Mouse (Mus musculus) forebrain, embryonic 15.5 days (tissue): ENCODE results near the gene Wasl. TPM values are rescaled to one million over a fixed set of nuclear protein-coding genes. Genes with fewer than 3 reads are reported as not detected.

Experiments used
- ATAC-seq: fragments of 200-750 bp; cut with Nextera tagmentation; replicated peaks from 2 replicates; pipeline ENCODE4 v1.8.0; 2017; ENCODE audit warnings: mild to moderate bottlenecking, moderate TSS enrichment, moderate library complexity
- H3K27ac ChIP-seq: fragments of 300-500 bp; sonication (generic); replicated peaks from 2 replicates; pipeline ENCODE4 v1.5.1; 2015; ENCODE audit warnings: mild to moderate bottlenecking, inconsistent platforms
- H3K27me3 ChIP-seq: fragments of 300-500 bp; sonication (generic); 2 replicates; pipeline ENCODE4 v1.6.1; 2015; ENCODE audit warnings: inconsistent platforms
- H3K36me3 ChIP-seq: fragments of 300-500 bp; sonication (generic); 2 replicates; pipeline ENCODE4 v1.6.1; 2015; ENCODE audit warnings: mild to moderate bottlenecking, inconsistent platforms
- H3K4me1 ChIP-seq: fragments of 300-500 bp; sonication (generic); 2 replicates; pipeline ENCODE4 v1.6.1; 2015; ENCODE audit warnings: inconsistent platforms
- H3K4me2 ChIP-seq: fragments of 300-500 bp; sonication (generic); replicated peaks from 2 replicates; pipeline ENCODE4 v1.6.1; 2015; ENCODE audit warnings: mild to moderate bottlenecking, inconsistent platforms
- H3K4me3 ChIP-seq: fragments of 300-500 bp; sonication (generic); 2 replicates; pipeline ENCODE4 v1.5.1; 2015; ENCODE audit warnings: mild to moderate bottlenecking, inconsistent platforms
- H3K9ac ChIP-seq: fragments of 300-500 bp; sonication (generic); replicated peaks from 2 replicates; pipeline ENCODE4 v1.6.1; 2015; ENCODE audit warnings: mild to moderate bottlenecking, inconsistent platforms
- H3K9me3 ChIP-seq: fragments of 300-500 bp; sonication (generic); 2 replicates; pipeline ENCODE4 v1.6.1; 2016; ENCODE audit warnings: inconsistent platforms
- whole genome bisulfite sequencing: fragments of 180-500 bp; shearing (Covaris S2); methylation state at CpG from one replicate; pipeline ENCODE4 v1.1.7; 2015; ENCODE audit warnings: mixed read lengths; 5-methylcytosine and 5-hydroxymethylcytosine counted together
- polyA plus RNA-seq: library from polyadenylated mRNA; unstranded; fragments of >200 nt; fragmentation: Nextera tagmentation; extraction: Ambion mirVana; gene quantifications from 2 replicates; pipeline ENCODE4 v1.2.1, GENCODE M21; 2015

The Wasl gene
- polyA plus RNA-seq, 1 experiment from 2014 or later = 74.1 TPM

DNA sequence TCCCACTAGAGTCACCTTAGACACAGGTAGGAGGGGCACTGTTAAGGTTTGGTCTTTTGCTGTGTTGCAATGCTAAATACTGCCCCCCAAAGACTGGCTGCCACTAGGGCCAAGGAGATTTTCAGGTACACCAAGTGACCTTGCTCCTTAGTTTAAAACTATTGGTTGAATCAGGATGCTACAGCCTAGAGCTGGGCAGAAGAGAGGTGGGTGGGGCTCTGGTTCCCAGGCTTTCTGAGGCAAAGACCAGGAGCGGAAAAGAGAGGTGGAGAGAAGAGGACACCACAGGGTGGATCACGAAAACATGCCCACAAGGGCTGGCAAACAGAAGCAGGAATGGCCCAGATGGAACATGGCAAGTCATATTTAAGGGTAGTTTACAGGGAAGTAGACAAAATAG is 22.6 kb downstream of the Wasl start:
- no peak overlapping the region for H3K27ac ChIP-seq
- no peaks in the 10 kb centered on the region for H3K9me3 ChIP-seq
- H3K4me1 ChIP-seq = no peaks in the 10 kb centered on the region
- no peak overlapping the region for H3K4me2 ChIP-seq
- H3K27me3 ChIP-seq = no peaks in the 10 kb centered on the region
- H3K4me3 ChIP-seq = no peak overlapping the region
- 0 out of 2 replicates have a peak, but pooled peaks cover 2% of the 10 kb centered on the region for H3K36me3 ChIP-seq
- 91% methylated on average over 2 of the region's 2 CpGs for WGBS
- ATAC-seq = no peak
- H3K9ac ChIP-seq = no peak overlapping the region

DNA sequence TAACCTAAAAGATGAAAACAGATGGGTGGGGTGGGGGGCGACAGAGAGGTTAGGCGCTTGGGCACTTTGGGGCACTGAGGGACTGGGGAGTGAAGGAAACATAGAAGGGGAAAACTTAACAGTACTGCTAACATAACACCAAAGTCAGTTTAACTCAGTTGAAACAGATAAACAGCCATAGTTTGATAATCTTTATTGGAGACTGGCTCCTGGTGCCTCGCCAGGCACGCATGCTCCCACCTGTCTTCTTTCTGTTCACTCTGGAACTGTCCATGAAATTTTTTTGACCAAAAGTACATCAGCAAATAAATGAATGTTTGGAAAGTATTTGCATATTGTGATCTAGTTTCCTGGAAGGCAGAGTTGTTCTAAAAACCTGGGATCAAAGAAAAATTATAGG is 23.5 kb downstream of the Wasl start:
- ATAC-seq = no peak
- no peak overlapping the region for H3K27ac ChIP-seq
- 96% methylated on average over 4 of the region's 4 CpGs for WGBS
- no peaks in the 10 kb centered on the region for H3K27me3 ChIP-seq
- no peak overlapping the region for H3K4me2 ChIP-seq
- H3K9ac ChIP-seq = no peak overlapping the region
- H3K9me3 ChIP-seq = no peaks in the 10 kb centered on the region
- no peaks in the 10 kb centered on the region for H3K4me1 ChIP-seq
- H3K4me3 ChIP-seq = no peak overlapping the region
- 0 out of 2 replicates have a peak, but pooled peaks cover 2% of the 10 kb centered on the region for H3K36me3 ChIP-seq

DNA sequence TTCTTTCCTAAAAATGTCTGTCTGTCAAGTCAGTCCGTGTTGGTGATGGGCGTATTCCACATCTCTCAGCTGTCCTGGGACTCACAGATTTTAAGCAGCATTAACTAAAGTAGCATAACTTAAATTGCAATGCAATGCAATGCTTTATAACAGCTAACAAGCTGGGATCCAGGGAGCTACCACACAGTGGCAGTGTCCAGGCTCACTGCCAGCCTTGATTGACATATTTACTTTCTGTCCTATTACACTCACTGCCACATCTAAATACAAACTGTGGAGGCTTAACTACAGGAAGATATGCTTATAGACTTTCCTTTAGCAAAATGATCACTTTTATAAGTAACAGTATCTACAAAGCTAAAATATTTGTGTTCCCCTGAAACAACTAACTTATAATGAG is 29.0 kb downstream of the Wasl start:
- no peak overlapping the region for H3K4me2 ChIP-seq
- H3K4me1 ChIP-seq = no peaks in the 10 kb centered on the region
- H3K9ac ChIP-seq = no peak overlapping the region
- H3K27me3 ChIP-seq = no peaks in the 10 kb centered on the region
- no peak overlapping the region for H3K27ac ChIP-seq
- no peak overlapping the region for H3K4me3 ChIP-seq
- 0 out of 2 replicates have a peak, but pooled peaks cover 5% of the 10 kb centered on the region for H3K36me3 ChIP-seq
- 0 out of 2 replicates have a peak, but pooled peaks have one; percentile 58 for ATAC-seq
- H3K9me3 ChIP-seq = no peaks in the 10 kb centered on the region
- WGBS = 83% methylated on average over 2 of the region's 2 CpGs

DNA sequence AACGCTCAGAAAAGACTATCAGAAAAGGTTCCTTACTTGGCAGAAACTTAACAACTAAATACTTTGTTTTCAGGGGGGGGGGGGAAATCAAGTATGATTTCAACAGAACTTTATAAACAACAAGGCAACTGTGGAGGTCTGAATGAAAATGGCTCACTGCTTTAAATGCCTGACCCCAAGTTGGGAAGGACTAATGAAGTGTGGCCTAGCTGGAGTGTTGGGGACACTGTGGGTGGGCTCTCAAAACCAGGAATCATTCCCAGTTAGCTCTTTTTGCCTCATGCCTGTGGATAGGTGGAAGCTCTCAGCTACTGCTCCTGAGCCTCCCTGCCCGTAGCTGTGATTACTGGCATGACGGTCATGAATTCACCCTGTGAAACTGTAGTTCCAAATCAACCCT is 30.7 kb downstream of the Wasl start:
- Histone ChIP-seq H3K27ac (no peak overlapping the region), H3K4me1 (no peaks in the 10 kb centered on the region), H3K27me3 (no peaks in the 10 kb centered on the region), H3K9ac (no peak overlapping the region), H3K36me3 (0 out of 2 replicates have a peak, but pooled peaks cover 5% of the 10 kb centered on the region), H3K4me3 (no peak overlapping the region), H3K4me2 (no peak overlapping the region), H3K9me3 (no peaks in the 10 kb centered on the region)
- ATAC-seq = no peak
- WGBS = 90% methylated on average over 3 of the region's 3 CpGs

DNA sequence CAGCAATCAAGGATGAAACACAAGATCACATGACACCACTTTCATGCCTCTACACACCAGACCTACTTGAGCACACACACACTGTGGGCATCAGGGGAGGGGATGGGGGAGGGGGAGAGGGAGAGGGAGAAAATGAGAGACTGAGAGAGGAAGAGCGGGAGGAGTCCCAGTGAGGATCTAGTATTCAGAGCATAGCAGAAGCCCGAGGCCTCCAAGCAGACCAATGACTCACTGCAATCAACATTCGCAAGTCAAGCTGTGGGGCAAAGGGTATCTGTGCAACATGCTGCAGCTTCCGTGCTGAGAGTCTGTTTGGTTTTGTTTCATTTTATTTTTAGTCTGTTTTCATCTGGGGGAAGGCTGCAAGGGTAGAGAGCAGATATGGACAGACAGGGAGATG is 32.7 kb downstream of the Wasl start:
- no peak for ATAC-seq
- WGBS = 92% methylated on average over 4 of the region's 4 CpGs
- no peak overlapping the region for H3K27ac ChIP-seq

DNA sequence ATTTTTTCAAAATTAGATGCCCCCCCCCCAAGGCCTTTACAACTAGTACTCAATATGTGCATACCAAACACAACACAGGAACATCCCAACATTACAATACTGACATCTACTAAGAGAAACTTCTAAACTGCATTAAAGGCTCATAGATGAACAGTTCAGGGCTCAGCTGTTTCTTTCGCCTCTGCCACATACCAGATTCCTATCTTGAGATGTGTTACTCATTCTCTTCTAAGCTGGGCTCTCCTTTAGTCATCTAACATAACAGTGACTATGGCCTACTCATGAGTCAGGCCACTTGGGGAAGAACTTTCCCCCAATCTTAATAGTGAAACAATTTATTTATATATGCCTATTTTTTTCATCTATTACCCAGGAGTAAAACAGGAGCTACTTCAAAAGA is 36.3 kb downstream of the Wasl start:
- H3K4me3 ChIP-seq = no peak overlapping the region
- H3K9me3 ChIP-seq = no peaks in the 10 kb centered on the region
- no peaks in the 10 kb centered on the region for H3K4me1 ChIP-seq
- H3K27ac ChIP-seq = no peak overlapping the region
- H3K9ac ChIP-seq = no peak overlapping the region
- no peak for ATAC-seq
- no peak overlapping the region for H3K4me2 ChIP-seq
- WGBS = 87% methylated on average over 1 of the region's 1 CpGs
- H3K36me3 ChIP-seq = peaks cover 9% of the 10 kb centered on the region; the same call in 1 of the 2 replicates
- H3K27me3 ChIP-seq = no peaks in the 10 kb centered on the region

More for the DNA sequence above, 32.7 kb downstream of the Wasl start:
- Histone ChIP-seq H3K4me1 (no peaks in the 10 kb centered on the region), H3K36me3 (0 out of 2 replicates have a peak, but pooled peaks cover 2% of the 10 kb centered on the region), H3K9me3 (no peaks in the 10 kb centered on the region), H3K27me3 (no peaks in the 10 kb centered on the region), H3K4me2 (no peak overlapping the region), H3K4me3 (no peak overlapping the region), H3K9ac (no peak overlapping the region)

DNA sequence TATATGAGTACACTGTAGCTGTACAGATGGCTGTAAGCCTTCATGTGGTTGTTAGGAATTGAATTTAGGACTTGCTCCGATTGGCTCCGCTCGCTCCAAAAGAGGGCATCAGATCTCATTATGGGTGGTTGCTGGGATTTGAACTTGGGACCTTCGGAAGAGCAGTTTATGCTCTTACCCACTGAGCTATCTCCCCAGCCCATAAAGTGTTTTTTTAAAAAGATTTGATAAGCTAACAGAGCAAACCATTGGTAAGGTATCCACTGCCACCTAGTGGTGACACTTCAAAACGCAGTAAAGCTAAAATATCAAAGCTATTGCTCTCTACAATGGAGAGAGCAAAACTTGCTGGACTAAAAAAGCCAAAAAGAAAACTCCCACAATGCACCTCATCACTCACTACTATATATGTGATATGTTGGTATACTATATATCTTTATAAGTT is 37.2 kb downstream of the Wasl start:
- peak; percentile 61 for ATAC-seq
- peaks cover 13% of the 10 kb centered on the region; the same call in 1 of the 2 replicates for H3K36me3 ChIP-seq
- WGBS = 71% methylated on average over 5 of the region's 5 CpGs
- H3K27ac ChIP-seq = no peak overlapping the region
- H3K4me3 ChIP-seq = no peak overlapping the region
- H3K9me3 ChIP-seq = no peaks in the 10 kb centered on the region
- no peaks in the 10 kb centered on the region for H3K27me3 ChIP-seq
- H3K9ac ChIP-seq = no peak overlapping the region
- no peak overlapping the region for H3K4me2 ChIP-seq
- H3K4me1 ChIP-seq = no peaks in the 10 kb centered on the region

DNA sequence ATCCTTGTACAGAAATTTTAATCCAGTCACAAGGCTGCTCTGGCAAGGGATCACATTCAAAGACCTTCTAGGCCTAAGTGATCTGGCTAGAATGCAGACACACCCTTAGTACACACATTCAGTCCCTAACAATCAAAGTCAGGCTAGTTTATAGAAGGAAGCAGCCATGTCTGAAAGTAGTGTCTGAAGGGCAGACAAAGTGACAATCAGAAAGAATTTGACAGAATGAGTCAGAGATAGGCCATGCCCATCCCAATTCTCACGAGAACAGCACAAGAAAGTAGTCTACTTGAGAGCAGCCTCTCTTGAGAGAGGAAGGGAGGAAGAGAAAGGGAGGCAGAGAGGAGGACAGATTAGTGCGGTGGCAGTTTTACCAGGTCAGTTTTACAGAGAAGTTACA is 42.7 kb downstream of the Wasl start:
- H3K27me3 ChIP-seq = no peaks in the 10 kb centered on the region
- H3K27ac ChIP-seq = no peak overlapping the region
- peaks cover 34% of the 10 kb centered on the region for H3K36me3 ChIP-seq
- no peak overlapping the region for H3K9ac ChIP-seq
- ATAC-seq = no peak
- no peaks in the 10 kb centered on the region for H3K9me3 ChIP-seq
- no peak overlapping the region for H3K4me3 ChIP-seq
- no peak overlapping the region for H3K4me2 ChIP-seq
- H3K4me1 ChIP-seq = no peaks in the 10 kb centered on the region
- 82% methylated on average over 2 of the region's 2 CpGs for WGBS

DNA sequence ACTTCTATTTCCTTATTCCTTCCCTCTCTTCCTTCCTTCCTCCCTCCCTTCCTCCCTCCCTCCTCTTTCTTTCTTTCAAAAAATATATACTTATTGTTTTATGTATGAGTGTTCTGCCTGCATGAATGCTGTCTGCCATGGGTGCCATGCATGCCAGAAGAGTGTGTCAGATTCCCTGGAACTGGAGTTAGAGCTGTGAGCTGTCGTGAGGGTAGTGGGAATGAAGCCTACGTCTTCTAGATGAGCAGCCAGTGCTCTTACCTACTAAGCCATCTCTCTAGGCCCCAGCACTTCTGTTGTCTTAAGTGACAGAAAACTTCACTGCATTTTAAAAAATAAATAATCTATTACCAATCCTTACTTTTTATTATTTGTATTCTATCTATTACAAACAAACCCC is 43.9 kb downstream of the Wasl start:
- no peaks in the 10 kb centered on the region for H3K4me1 ChIP-seq
- H3K9me3 ChIP-seq = no peaks in the 10 kb centered on the region
- H3K9ac ChIP-seq = no peak overlapping the region
- peaks cover 39% of the 10 kb centered on the region for H3K36me3 ChIP-seq
- H3K4me3 ChIP-seq = no peak overlapping the region
- 89% methylated on average over 2 of the region's 2 CpGs for WGBS
- H3K27me3 ChIP-seq = no peaks in the 10 kb centered on the region
- no peak overlapping the region for H3K4me2 ChIP-seq
- no peak overlapping the region for H3K27ac ChIP-seq
- no peak for ATAC-seq

DNA sequence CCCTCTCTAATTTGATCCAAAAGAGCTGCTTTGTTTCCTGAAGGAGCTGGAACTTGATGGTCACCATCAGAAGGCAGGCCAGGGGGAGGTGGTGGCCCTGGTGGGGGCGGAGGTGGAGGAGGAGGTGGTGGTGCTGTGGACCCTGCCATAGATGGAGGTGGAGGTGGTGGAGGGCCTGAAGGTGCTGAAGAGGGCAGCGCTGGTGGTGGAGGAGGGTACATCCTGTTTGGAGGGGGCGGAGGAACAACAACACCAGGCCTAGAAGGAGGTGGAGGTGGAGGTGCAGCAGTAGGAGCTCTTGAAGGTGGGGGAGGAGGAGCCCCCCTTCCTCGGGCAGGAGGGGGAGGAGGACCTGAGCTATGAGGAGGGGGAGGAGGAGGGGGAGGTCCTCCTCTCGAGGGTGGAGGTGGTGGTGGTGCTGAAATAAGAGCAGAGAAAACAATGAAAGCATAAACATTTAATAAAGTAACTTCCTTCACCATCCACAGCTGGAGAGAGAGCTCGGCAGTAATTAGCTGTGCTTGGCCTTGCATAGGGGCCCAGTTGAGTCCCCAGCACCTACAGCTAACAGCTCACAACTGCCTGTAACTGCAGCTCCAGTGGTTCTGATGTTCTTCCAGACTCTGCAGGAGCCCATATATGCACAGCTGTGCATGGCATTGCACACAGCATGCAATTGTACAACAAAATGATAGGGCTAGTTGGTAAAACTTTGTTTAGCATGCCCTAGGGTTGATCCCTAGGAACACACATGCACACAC is 45.3 kb downstream of the Wasl start:
- peak; percentile 46 for ATAC-seq
- WGBS = 69% methylated on average over 6 of the region's 6 CpGs
- Histone ChIP-seq H3K4me1 (no peaks in the 10 kb centered on the region), H3K27ac (no peak overlapping the region), H3K9me3 (no peaks in the 10 kb centered on the region), H3K27me3 (no peaks in the 10 kb centered on the region), H3K9ac (no peak overlapping the region), H3K4me2 (no peak overlapping the region), H3K4me3 (no peak overlapping the region), H3K36me3 (peaks cover 43% of the 10 kb centered on the region)

DNA sequence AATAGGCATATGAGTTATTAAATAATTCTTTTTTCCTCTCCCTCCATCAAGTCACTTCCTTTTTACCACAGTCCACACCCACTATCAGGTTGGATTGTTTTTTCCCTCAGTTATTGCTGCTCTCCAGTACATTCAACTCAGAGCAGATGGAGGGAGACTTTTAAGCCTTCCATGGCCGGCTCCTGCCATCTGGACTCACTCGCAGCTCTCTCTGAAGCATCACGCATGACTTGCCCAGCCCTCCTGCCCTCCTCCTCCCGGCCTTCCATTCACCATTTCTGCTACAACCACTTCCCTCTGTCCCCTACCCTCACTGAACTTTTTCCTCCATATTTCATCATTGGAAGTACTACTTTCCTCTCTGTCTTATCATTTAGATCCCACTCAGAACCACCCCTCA is 48.1 kb downstream of the Wasl start:
- H3K36me3 ChIP-seq = peaks cover 46% of the 10 kb centered on the region
- ATAC-seq = no peak
- WGBS = 50% methylated on average over 4 of the region's 4 CpGs

DNA sequence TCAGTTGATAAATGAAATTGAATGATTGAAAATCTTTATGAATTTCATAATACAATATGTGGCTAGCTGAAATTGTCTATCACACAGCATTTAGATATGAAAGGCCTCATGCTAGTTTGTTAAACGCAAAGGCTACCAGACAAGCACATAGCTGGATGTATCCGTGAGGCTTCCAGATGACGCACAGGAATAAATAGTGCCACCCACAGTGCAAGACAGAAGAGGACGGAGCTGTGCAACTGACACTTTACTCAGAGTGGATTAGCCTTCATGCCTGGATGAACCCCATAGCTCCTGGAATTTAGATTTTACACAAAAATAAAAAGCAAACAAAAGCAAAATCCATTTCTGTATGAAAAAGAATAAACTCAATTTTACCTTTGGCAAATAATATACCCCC is 50.9 kb downstream of the Wasl start:
- no peak for ATAC-seq
- H3K9ac ChIP-seq = no peak overlapping the region
- H3K27me3 ChIP-seq = no peaks in the 10 kb centered on the region
- peaks cover 40% of the 10 kb centered on the region for H3K36me3 ChIP-seq
- WGBS = 37% methylated on average over 4 of the region's 4 CpGs
- H3K9me3 ChIP-seq = no peaks in the 10 kb centered on the region
- H3K4me2 ChIP-seq = no peak overlapping the region
- H3K4me3 ChIP-seq = no peak overlapping the region
- H3K4me1 ChIP-seq = no peaks in the 10 kb centered on the region
- H3K27ac ChIP-seq = no peak overlapping the region

More for the DNA sequence above, 48.1 kb downstream of the Wasl start:
- Histone ChIP-seq H3K9me3 (no peaks in the 10 kb centered on the region), H3K9ac (no peak overlapping the region), H3K4me3 (no peak overlapping the region), H3K4me2 (no peak overlapping the region), H3K27ac (no peak overlapping the region), H3K27me3 (no peaks in the 10 kb centered on the region), H3K4me1 (no peaks in the 10 kb centered on the region)

DNA sequence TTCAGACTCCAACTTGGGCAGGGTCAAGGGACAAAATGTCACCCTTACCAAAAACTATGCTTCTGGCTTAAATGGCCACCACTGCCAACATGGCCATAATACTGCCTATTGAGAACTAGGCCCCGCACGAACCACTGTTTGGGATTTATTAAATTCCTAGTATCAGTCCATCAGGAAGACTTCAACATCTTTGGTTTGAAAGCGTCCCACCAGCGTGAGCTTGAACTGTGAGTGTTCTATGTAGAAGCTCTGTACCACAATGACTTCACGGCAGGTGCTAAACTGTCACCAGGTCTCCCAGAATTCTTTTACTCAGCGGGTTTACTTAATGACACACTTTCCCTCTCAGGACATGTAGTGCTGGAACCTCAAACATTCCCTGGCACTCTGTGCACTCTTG is 51.5 kb downstream of the Wasl start:
- Histone ChIP-seq H3K9me3 (no peaks in the 10 kb centered on the region), H3K4me1 (no peaks in the 10 kb centered on the region), H3K36me3 (peaks cover 40% of the 10 kb centered on the region), H3K4me2 (no peak overlapping the region), H3K27ac (no peak overlapping the region), H3K27me3 (no peaks in the 10 kb centered on the region), H3K4me3 (no peak overlapping the region), H3K9ac (no peak overlapping the region)
- ATAC-seq = no peak
- WGBS = 97% methylated on average over 6 of the region's 6 CpGs
